Mouse (Mus musculus) heart, embryonic 12.5 days (tissue): ENCODE measurements around the gene Paqr9. TPM values are rescaled to one million over a fixed set of nuclear protein-coding genes. Genes with fewer than 3 reads are reported as not detected.
"Not testable (repeated sequence)": the region's sequence is repeated elsewhere in the genome, so short reads cannot be mapped to it uniquely, and the experiment has no call there.

ENCODE experiments used
- ATAC-seq: fragments of 200-750 bp; cut with Nextera tagmentation; 2 replicates; pipeline ENCODE4 v1.8.0; 2017; ENCODE audit warnings: moderate TSS enrichment, moderate library complexity; ENCODE audit not compliant: insufficient number of reproducible peaks, low FRiP score
- H3K27ac ChIP-seq: fragments of 300-500 bp; sonication (generic); 2 replicates; pipeline ENCODE4 v1.5.1; 2016; ENCODE audit warnings: mild to moderate bottlenecking, moderate library complexity; ENCODE audit not compliant: poor library complexity, severe bottlenecking
- H3K27me3 ChIP-seq: fragments of 300-500 bp; sonication (generic); replicated peaks from 2 replicates; pipeline ENCODE4 v1.6.1; 2016; ENCODE audit warnings: mild to moderate bottlenecking, moderate library complexity
- H3K36me3 ChIP-seq: fragments of 300-500 bp; sonication (generic); 2 replicates; pipeline ENCODE4 v1.6.1; 2016; ENCODE audit warnings: mild to moderate bottlenecking, moderate library complexity
- H3K4me1 ChIP-seq: fragments of 300-500 bp; sonication (generic); replicated peaks from 2 replicates; pipeline ENCODE4 v1.6.1; 2016; ENCODE audit warnings: mild to moderate bottlenecking
- H3K4me2 ChIP-seq: fragments of 300-500 bp; sonication (generic); 2 replicates; pipeline ENCODE4 v1.6.1; 2016; ENCODE audit warnings: mild to moderate bottlenecking, moderate library complexity
- H3K4me3 ChIP-seq: fragments of 300-500 bp; sonication (generic); 2 replicates; pipeline ENCODE4 v1.5.1; 2016; ENCODE audit warnings: mild to moderate bottlenecking
- H3K9ac ChIP-seq: fragments of 300-500 bp; sonication (generic); 2 replicates; pipeline ENCODE4 v1.6.1; 2016; ENCODE audit warnings: mild to moderate bottlenecking, moderate library complexity
- H3K9me3 ChIP-seq: fragments of 300-500 bp; sonication (generic); replicated peaks from 2 replicates; pipeline ENCODE4 v1.6.1; 2016; ENCODE audit warnings: mild to moderate bottlenecking, moderate library complexity
- WGBS: fragments of 180-500 bp; shearing (Covaris S2); methylation state at CpG from one replicate; pipeline ENCODE4 v1.1.7; 2016; 5-methylcytosine and 5-hydroxymethylcytosine counted together
- polyA plus RNA-seq: library from polyadenylated mRNA; unstranded; fragments of >200 nt; fragmentation: Nextera tagmentation; extraction: Ambion mirVana; gene quantifications from 2 replicates; pipeline ENCODE4 v1.2.1, GENCODE M21; 2016

Paqr9 gene
- 0.85 and 0.89 TPM in 2 replicates for polyA plus RNA-seq

DNA sequence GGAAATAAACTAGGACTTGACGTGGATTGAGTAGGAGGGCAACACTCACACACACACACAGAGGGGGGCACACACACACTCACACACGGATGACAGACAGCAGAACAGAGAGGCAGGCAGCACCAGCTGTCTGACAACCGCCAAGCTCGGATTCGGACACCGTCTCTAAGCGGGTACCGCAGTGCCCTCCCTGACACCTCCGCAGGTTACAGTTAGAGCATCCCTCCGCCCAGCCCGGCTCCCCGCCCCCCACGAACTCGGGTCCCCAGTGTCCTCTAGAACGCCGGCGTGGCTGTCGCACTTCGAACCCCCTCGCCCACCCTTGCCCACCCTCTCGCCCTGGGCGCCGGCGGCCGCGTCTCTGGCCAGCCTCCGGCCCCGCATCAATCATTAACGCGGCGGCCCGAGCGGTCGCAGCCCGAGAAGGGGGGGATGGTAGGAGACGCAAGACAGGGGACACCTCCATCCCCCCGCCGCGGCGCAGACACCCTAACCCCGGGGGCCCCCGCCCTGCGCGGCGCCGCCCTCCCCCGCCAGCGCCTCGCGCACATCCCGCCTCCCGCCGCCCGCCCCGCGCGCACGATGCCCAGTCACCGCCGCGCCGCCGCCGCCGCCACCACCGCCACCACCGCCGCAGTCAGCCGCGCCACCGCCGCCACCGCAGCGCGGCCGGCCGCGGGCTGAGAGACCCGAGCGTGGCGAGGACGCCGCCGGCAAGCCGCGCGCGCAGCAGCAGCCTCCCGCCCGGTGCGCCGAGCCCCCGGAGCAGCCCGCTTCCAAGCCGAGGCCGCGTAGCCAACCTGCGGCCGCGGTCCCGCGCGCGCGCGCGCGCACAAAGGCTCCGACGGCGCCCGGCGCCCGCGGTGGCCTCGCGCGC, at the start of gene Paqr9:
TSS of gene Paqr9 (plus strand) at position 599 of the 877 bp plus-strand sequence.
- Histone ChIP-seq H3K36me3 (no peaks in the 10 kb centered on the region), H3K27me3 (peaks cover 68% of the 10 kb centered on the region), H3K4me1 (peaks cover 17% of the 10 kb centered on the region), H3K27ac (no peak within 1 kb of the TSS), H3K4me2 (peak within 1 kb of the TSS; percentile 96), H3K9me3 (no peaks in the 10 kb centered on the region), H3K4me3 (peak within 1 kb of the TSS; percentile 72), H3K9ac (peak within 1 kb of the TSS; percentile 73)
- WGBS = 9% methylated on average over 99 of the region's 118 CpGs
- ATAC-seq = peak; percentile 45

DNA sequence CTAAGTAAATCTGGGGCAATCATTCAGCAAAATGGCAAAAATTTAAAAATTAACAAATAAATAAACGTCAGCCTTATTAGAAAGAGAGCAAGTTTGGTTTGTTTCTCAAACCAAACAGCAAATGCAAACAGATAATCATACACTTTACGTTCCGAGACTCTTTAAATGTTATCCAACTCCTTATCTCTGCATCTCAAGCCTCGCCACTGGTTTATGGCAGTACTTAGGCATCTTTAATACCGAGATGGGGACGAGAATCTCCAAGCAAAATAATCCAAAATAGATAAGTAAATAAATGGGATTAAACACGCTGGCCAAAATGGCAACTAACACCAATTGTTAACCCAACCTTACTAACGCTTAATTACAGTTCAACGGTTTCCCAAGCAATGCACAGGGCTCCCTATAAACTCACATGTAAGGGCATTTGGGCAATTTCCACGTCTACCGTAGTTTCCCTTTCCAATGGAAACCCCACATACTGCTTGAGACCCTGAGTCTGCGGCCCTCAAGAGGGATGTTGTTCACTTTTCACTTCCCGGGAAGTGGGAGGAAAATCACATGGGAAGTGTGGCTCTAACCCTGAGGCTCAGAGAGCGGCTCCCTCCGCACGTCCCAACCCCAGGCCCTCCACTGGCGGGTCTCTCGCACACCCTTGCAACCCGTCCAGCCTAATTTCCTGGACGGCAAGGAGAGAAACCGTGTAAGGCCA, 48.6 kb upstream of the Paqr9 start:
- H3K4me3 ChIP-seq = peak overlapping the region; percentile 91
- peak overlapping the region; percentile 92 for H3K9ac ChIP-seq
- no peaks in the 10 kb centered on the region for H3K36me3 ChIP-seq
- WGBS = 4% methylated on average over 21 of the region's 21 CpGs
- H3K9me3 ChIP-seq = no peaks in the 10 kb centered on the region
- ATAC-seq = peak; percentile 31
- H3K4me2 ChIP-seq = peak overlapping the region; percentile 94
- peak overlapping the region; percentile 91 for H3K27ac ChIP-seq
- H3K4me1 ChIP-seq = peaks cover 12% of the 10 kb centered on the region
- H3K27me3 ChIP-seq = no peaks in the 10 kb centered on the region

DNA sequence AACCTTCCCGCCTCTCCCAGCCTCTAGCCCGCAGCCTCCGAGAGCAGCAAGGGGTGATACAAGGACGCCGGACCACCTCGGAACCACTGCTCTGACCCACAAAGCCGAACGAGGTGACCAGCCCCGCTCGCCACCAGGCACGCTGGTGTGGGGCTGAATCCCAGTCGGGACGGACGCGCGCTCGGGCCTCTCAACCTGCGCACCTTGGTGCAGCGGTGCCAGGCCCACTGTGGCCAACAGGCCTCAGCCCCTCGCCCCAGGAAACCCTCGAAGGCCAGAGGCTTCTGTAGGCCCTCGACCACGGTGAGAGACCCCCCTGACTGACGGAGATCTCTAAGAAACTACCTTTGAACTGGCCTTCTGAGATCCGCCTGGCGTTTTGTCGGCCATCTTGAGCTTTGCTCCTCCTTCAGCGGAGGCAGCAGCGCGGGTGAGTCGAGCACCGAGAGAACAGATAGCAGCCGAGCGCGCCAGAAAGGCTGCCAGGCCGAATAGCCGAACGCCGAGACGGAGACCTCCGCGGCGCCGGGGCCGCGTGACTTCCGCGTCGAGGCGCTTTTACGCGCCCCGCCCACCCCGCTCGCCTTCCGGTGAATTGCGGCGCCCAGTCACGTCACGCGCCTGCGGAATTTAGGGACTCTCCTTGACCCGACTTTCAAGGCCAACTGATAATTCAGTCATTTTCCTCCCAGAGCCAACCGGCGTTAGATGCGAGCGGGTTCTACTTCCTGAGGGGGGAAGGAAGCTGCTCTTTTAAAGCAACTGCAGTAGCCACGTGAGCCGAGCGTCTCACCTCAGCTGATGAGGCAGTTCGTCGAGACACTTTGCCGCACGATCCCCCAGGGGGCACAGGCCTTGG, 47.8 kb upstream of the Paqr9 start, which contains the start of gene U2surp:
TSS of gene U2surp (minus strand) at position 525 of the 859 bp plus-strand sequence.
- H3K36me3 ChIP-seq = no peaks in the 10 kb centered on the region
- H3K4me3 ChIP-seq = peak within 1 kb of the TSS; percentile 91
- peak within 1 kb of the TSS; percentile 94 for H3K4me2 ChIP-seq
- no peaks in the 10 kb centered on the region for H3K9me3 ChIP-seq
- WGBS = under 1% methylated on average over 69 of the region's 74 CpGs
- no peaks in the 10 kb centered on the region for H3K27me3 ChIP-seq
- peaks cover 12% of the 10 kb centered on the region for H3K4me1 ChIP-seq
- H3K9ac ChIP-seq = peak within 1 kb of the TSS; percentile 92
- H3K27ac ChIP-seq = peak within 1 kb of the TSS; percentile 91
- ATAC-seq = peak; percentile 96

DNA sequence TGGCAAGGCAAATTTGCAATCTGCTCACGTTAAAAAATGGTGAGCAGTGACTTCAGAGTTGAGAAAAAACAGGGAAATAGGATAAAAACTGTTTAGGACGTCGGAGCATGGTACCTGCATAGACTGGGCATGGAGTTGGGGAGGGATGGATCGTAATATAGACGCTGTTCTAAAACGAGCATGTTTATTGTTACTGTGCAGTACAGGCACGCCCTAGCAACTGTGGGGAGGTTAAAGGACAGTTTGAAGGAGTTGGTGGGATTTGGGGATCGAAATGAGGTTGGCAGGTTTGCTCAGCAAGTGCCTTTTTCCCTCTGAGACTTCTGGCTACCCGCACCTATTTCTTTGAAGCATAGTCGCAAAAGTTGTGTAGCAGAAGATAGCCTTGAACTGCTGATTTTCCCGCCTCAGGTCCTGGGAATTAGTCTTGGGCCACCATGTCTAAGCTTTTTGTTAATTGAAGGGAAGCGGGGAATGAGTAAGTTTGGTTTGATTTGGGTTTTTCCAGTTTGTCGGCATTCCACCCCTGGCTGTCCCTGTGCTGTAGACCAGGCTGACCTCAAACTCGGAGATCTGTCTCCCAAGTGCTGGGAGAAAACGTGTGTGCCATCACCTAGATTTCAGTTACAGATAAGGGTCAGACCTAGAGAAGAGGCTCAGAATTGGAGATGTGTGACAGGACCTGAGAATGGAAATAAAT, 47.0 kb upstream of the Paqr9 start:
- Histone ChIP-seq H3K27me3 (no peaks in the 10 kb centered on the region), H3K36me3 (no peaks in the 10 kb centered on the region), H3K4me3 (peak overlapping the region; percentile 91), H3K9ac (peak overlapping the region; percentile 70), H3K27ac (peak overlapping the region; percentile 91), H3K9me3 (no peaks in the 10 kb centered on the region), H3K4me2 (peak overlapping the region; percentile 78), H3K4me1 (peaks cover 12% of the 10 kb centered on the region)
- WGBS = 25% methylated on average over 15 of the region's 15 CpGs
- peak; percentile 55; the same call in 1 of the 2 replicates for ATAC-seq

DNA sequence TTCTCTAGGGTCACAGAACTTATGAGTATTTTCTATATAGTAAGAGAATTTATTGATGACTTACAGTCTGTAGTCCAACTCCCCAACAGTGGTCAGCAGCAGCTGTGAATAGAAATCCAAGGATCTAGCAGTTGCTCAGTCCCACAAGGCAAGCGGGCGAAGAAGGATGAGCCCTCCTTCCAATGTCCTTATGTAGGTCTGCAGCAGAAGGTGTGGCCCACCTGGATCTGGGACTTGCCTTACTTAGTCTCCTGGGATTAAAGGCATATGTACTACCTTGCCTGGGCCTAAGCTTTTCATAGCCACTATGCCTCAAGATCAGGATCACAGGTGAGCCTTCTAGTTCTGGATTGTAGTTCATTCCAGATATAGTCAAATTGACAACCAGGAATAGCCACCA, 45.7 kb upstream of the Paqr9 start:
- Histone ChIP-seq H3K4me1 (peaks cover 12% of the 10 kb centered on the region), H3K27ac (no peak overlapping the region), H3K4me2 (no peak overlapping the region), H3K9me3 (no peaks in the 10 kb centered on the region), H3K4me3 (no peak overlapping the region), H3K27me3 (no peaks in the 10 kb centered on the region), H3K9ac (no peak overlapping the region), H3K36me3 (no peaks in the 10 kb centered on the region)
- 96% methylated on average over 2 of the region's 2 CpGs for WGBS
- no peak for ATAC-seq

DNA sequence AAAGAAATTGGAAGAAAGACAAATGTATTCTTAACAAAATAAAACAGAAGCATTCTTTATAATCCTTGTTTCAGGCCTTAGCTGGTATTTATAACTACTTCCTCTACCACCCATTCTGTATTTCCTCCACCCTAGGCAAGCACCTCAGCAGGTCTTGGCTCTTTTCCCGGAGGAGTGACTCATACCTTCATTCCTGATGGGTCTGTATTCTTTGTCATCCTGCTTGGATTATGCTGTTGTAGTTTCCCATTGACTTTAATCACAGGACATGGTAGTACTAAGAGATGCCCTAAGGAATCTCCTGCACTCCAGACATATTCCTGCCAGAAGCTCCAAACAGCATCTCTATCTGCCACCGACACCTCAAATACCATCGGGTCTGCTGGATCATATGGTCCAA, 45.1 kb upstream of the Paqr9 start:
- H3K9ac ChIP-seq, H3K27ac ChIP-seq, H3K4me3 ChIP-seq, H3K4me2 ChIP-seq, H3K27me3 ChIP-seq, H3K9me3 ChIP-seq, H3K36me3 ChIP-seq, ATAC-seq: not testable (repeated sequence)
- H3K4me1 ChIP-seq = peaks cover 12% of the 10 kb centered on the region
- WGBS = 86% methylated on average over 3 of the region's 3 CpGs

DNA sequence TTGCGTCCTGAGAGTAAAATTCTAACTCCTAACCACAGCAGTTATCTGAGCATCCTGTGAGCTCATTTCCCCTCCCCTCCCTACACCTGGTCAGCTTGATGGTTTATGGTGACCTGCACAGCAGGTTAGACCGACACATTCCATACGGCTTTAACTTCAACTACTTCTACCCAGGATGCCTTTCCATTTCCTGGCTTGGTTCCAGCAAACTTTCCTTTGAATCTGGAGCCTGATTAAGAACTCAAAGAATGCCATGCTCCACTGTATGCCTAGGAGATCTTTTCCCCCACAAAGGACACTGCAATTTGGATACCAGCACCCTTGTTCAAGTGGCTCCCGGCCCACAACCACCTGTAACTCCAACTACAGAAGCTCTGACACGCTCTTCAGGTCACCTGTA, 38.9 kb upstream of the Paqr9 start:
- Histone ChIP-seq H3K27me3 (no peaks in the 10 kb centered on the region), H3K36me3 (no peaks in the 10 kb centered on the region), H3K9me3 (no peaks in the 10 kb centered on the region), H3K4me1 (no peaks in the 10 kb centered on the region), H3K27ac (no peak overlapping the region), H3K4me3 (no peak overlapping the region), H3K4me2 (no peak overlapping the region), H3K9ac (no peak overlapping the region)
- 76% methylated on average over 5 of the region's 5 CpGs for WGBS
- ATAC-seq = no peak

DNA sequence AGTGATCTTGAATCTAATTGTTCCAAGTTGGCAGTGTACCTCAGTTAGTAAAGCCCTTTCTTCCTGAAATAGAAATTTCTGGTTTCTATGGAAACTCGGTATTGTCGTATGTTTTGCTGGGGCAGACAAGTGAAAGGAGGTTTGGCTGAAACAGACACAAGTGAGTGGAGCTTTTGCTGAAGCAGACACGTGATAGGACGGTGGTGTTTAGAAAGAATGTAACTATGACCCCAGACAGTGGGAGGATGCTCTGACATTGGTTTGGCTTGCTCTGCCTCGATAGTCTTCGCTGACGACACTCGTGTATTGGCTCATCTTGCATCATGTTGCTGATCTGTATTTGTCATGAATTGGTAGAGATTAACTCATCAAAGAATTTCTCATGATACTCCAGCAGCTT, 38.4 kb upstream of the Paqr9 start:
- H3K4me3 ChIP-seq = no peak overlapping the region
- ATAC-seq = no peak
- no peak overlapping the region for H3K4me2 ChIP-seq
- no peaks in the 10 kb centered on the region for H3K36me3 ChIP-seq
- no peak overlapping the region for H3K9ac ChIP-seq
- H3K4me1 ChIP-seq = no peaks in the 10 kb centered on the region
- H3K27ac ChIP-seq = no peak overlapping the region
- 87% methylated on average over 8 of the region's 8 CpGs for WGBS
- H3K9me3 ChIP-seq = no peaks in the 10 kb centered on the region
- H3K27me3 ChIP-seq = no peaks in the 10 kb centered on the region

DNA sequence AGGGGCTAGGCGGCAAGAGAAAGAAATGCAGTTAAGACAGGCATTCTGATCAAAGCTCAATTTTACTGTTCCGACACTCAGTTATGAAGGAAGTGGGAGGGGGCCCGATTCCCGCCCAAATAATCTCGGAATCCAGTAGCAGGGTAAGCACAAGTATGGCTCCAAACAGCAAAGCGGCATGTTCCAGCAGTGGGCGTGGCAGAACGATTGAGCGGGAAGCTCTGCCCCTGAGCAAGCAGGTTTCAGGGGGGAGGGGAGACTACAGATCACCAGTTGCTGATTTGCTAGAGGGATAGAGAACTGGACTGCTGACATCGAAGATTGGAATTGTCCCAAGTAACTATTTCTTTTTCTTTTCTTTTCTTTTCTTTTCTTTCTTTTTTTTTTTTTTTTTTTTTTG, 37.9 kb upstream of the Paqr9 start:
- H3K9me3 ChIP-seq = no peaks in the 10 kb centered on the region
- no peak for ATAC-seq
- no peak overlapping the region for H3K27ac ChIP-seq
- no peaks in the 10 kb centered on the region for H3K36me3 ChIP-seq
- no peak overlapping the region for H3K9ac ChIP-seq
- H3K4me1 ChIP-seq = no peaks in the 10 kb centered on the region
- 36% methylated on average over 10 of the region's 10 CpGs for WGBS
- H3K4me2 ChIP-seq = no peak overlapping the region
- H3K27me3 ChIP-seq = no peaks in the 10 kb centered on the region
- H3K4me3 ChIP-seq = no peak overlapping the region

DNA sequence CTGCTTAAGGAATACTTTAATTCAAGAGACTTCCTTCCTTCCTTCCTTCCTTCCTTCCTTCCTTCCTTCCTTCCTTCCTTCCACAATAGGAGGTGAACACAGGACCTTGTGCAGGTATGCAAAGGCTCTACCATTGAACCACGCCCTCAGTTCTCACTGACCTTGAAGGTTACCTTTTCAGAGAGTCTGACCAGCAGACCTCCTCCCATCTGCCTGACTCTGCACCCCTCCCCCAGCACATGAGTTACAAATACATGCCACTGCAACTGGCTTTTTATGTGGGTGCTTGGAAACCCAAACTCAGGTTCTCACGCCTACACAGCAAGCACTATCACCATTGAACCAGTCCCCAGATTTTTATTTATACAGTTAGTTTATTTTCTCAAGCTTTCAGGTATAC, 36.9 kb upstream of the Paqr9 start:
- H3K4me2 ChIP-seq = no peak overlapping the region
- H3K9me3 ChIP-seq = no peaks in the 10 kb centered on the region
- no peak for ATAC-seq
- no peak overlapping the region for H3K9ac ChIP-seq
- no peaks in the 10 kb centered on the region for H3K27me3 ChIP-seq
- no peaks in the 10 kb centered on the region for H3K36me3 ChIP-seq
- H3K27ac ChIP-seq = no peak overlapping the region
- peaks cover under 1% of the 10 kb centered on the region; the same call in 1 of the 2 replicates for H3K4me1 ChIP-seq
- WGBS = 76% methylated on average over 2 of the region's 2 CpGs
- no peak overlapping the region for H3K4me3 ChIP-seq
